Mouse (Mus musculus): ENCODE data around the gene Cd3eap.

GRCm38 (mm10) chr7:19335583-19335982 is 23.7 kb downstream of the Cd3eap start:
- no peak for TF ChIP-seq POLR2A (IDR thresholded peaks at IDR 0.05; ENCODE audit: control insufficient read depth, low read depth, low read length)
- TF ChIP-seq CTCF (IDR thresholded peaks at IDR 0.05; ENCODE audit: control insufficient read depth, insufficient read depth, insufficient replicate concordance, low read depth, low read length): no peak

All from testis, adult 2 months (tissue).